In genomic region chr4:4791180-4791579, GRCm38 (mm10) we compare ENCODE assay signal across 9 mouse cellular contexts. TPM values are rescaled to one million over a fixed set of nuclear protein-coding genes. Genes with fewer than 3 reads are reported as not detected.
DNase-seq lines count a peak whose midpoint lies in the region; ATAC-seq and TF ChIP-seq lines count a peak whose summit lies in the region.
"Had no signal": no experiment of that assay in that cellular context is flagged by ENCODE, and none has a peak within 500 bp of the region (broad histone marks: within the 10 kb centered on the region; RNA-seq: fewer than 3 reads in every experiment).

No protein-coding gene starts in this region.

- H3K4me3 ChIP-seq in kidney, postnatal 0 days (replicated peaks; ENCODE audit: low read depth, low read length) = peak overlapping the region; percentile 99; the same call in 1 of the 2 replicates
- H3K4me3 ChIP-seq in forebrain, embryonic 13.5 days = peak overlapping the region; percentile 96
- H3K4me3 ChIP-seq in limb, embryonic 14.5 days (replicated peaks; ENCODE audit: low read length) = peak overlapping the region; percentile 96
- peak overlapping the region; percentile 91 for H3K4me3 ChIP-seq in neural tube, embryonic 15.5 days (replicated peaks)

- H3K9ac ChIP-seq in kidney, postnatal 0 days (ENCODE audit: low read depth, low read length) = no peak overlapping the region
- H3K9ac ChIP-seq in forebrain, embryonic 13.5 days = no peak overlapping the region; the same call in 1 of the 2 replicates
- no peak overlapping the region for H3K9ac ChIP-seq in limb, embryonic 14.5 days (ENCODE audit: low read depth, low read length, severe bottlenecking)
- no peak overlapping the region for H3K9ac ChIP-seq in neural tube, embryonic 15.5 days (replicated peaks)

- H3K27me3 ChIP-seq in kidney, postnatal 0 days (ENCODE audit: insufficient read depth, low read length) = no peaks in the 10 kb centered on the region
- no peaks in the 10 kb centered on the region for H3K27me3 ChIP-seq in forebrain, embryonic 13.5 days
- H3K27me3 ChIP-seq in limb, embryonic 14.5 days (ENCODE audit: control insufficient read depth, insufficient read depth, low read length) = no peaks in the 10 kb centered on the region
- no peaks in the 10 kb centered on the region for H3K27me3 ChIP-seq in neural tube, embryonic 15.5 days (replicated peaks)
- H3K27me3 ChIP-seq: Patski had no signal

- no peak overlapping the region for H3K27ac ChIP-seq in kidney, postnatal 0 days
- H3K27ac ChIP-seq in forebrain, embryonic 13.5 days = no peak overlapping the region
- H3K27ac ChIP-seq in limb, embryonic 14.5 days (replicated peaks; ENCODE audit: low read depth, low read length) = no peak overlapping the region
- H3K27ac ChIP-seq in neural tube, embryonic 15.5 days (replicated peaks) = no peak overlapping the region

- H3K36me3 ChIP-seq in kidney, postnatal 0 days (ENCODE audit: insufficient read depth, low read length) = no peaks in the 10 kb centered on the region
- H3K36me3 ChIP-seq in forebrain, embryonic 13.5 days (ENCODE audit: poor library complexity, severe bottlenecking) = peaks cover 21% of the 10 kb centered on the region
- H3K36me3 ChIP-seq in limb, embryonic 14.5 days (ENCODE audit: control insufficient read depth, insufficient read depth, low read length) = 0 out of 2 replicates have a peak, but pooled peaks cover 4% of the 10 kb centered on the region
- H3K36me3 ChIP-seq in neural tube, embryonic 15.5 days = peaks cover 8% of the 10 kb centered on the region; the same call in 1 of the 2 replicates

- H3K4me1 ChIP-seq in kidney, postnatal 0 days (replicated peaks; ENCODE audit: insufficient read depth, low read length) = 0 out of 2 replicates have a peak, but pooled peaks cover 2% of the 10 kb centered on the region
- peaks cover 18% of the 10 kb centered on the region for H3K4me1 ChIP-seq in forebrain, embryonic 13.5 days
- H3K4me1 ChIP-seq in limb, embryonic 14.5 days (ENCODE audit: control insufficient read depth, insufficient read depth, low read length) = peaks cover 12% of the 10 kb centered on the region; the same call in 1 of the 2 replicates
- H3K4me1 ChIP-seq in neural tube, embryonic 15.5 days = peaks cover 20% of the 10 kb centered on the region

- no peak for TF ChIP-seq POLR2A in limb, embryonic 14.5 days (IDR thresholded peaks at IDR 0.05; ENCODE audit: borderline replicate concordance, extremely low read depth, insufficient read depth, insufficient read length)

- no peak for DNase-seq in kidney, postnatal 0 days (ENCODE audit: low spot score)
- DNase-seq in kidney, postnatal 25 days = no peak
- no peak for DNase-seq in limb, embryonic 14.5 days (ENCODE audit: low spot score)
- DNase-seq in urinary bladder, adult 18-20 months (ENCODE audit: low spot score in 2 of 2) = no peak
- DNase-seq in frontal cortex, adult 2 months (ENCODE audit: extremely low spot score in 1 of 2, low spot score in 1 of 2) = no peak
- DNase-seq in right cerebral cortex, postnatal 25 days = no peak

- no peaks in the 10 kb centered on the region for H3K9me3 ChIP-seq in kidney, postnatal 0 days (replicated peaks; ENCODE audit: low read length)
- H3K9me3 ChIP-seq in forebrain, embryonic 13.5 days (replicated peaks) = peaks cover 8% of the 10 kb centered on the region
- H3K9me3 ChIP-seq in limb, embryonic 14.5 days (ENCODE audit: control insufficient read depth, low read length) = 0 out of 2 replicates have a peak, but pooled peaks cover 3% of the 10 kb centered on the region
- no peaks in the 10 kb centered on the region for H3K9me3 ChIP-seq in neural tube, embryonic 15.5 days (replicated peaks)

- TF ChIP-seq CTCF in kidney, postnatal 0 days (IDR thresholded peaks at IDR 0.05; ENCODE audit: low read depth) = no peak

- 92% methylated on average over 1 of the region's 1 CpGs for WGBS in kidney, postnatal 0 days
- WGBS in forebrain, embryonic 13.5 days = 96% methylated on average over 1 of the region's 1 CpGs
- 71% methylated on average over 1 of the region's 1 CpGs for WGBS in limb, embryonic 14.5 days
- 95% methylated on average over 1 of the region's 1 CpGs for WGBS in neural tube, embryonic 15.5 days

- H3K4me2 ChIP-seq in kidney, postnatal 0 days (ENCODE audit: low read length) = peak overlapping the region; percentile 62
- peak overlapping the region; percentile 79 for H3K4me2 ChIP-seq in forebrain, embryonic 13.5 days
- peak overlapping the region; percentile 74 for H3K4me2 ChIP-seq in limb, embryonic 14.5 days (replicated peaks; ENCODE audit: low read depth, low read length, severe bottlenecking)
- peak overlapping the region; percentile 71 for H3K4me2 ChIP-seq in neural tube, embryonic 15.5 days

- no peak for ATAC-seq in kidney, postnatal 0 days (replicated peaks; ENCODE audit: low FRiP score, low read depth)
- ATAC-seq in forebrain, embryonic 13.5 days = no peak
- ATAC-seq in limb, embryonic 14.5 days (ENCODE audit: low FRiP score, low read depth) = no peak
- ATAC-seq in neural tube, embryonic 15.5 days (ENCODE audit: low FRiP score) = no peak
- ATAC-seq: Patski had no signal

RNA-seq across cellular contexts. Expression of gene Impad1, which starts 2.0 kb away (rescaled TPM):
- 39.2 and 42.0 TPM in 2 replicates for polyA plus RNA-seq in kidney, postnatal 0 days (2015; fragmentation: Nextera tagmentation; extraction: Ambion mirVana)
- 39.4 and 43.3 TPM in 2 replicates for polyA plus RNA-seq in forebrain, embryonic 13.5 days (2015; fragmentation: Nextera tagmentation; extraction: Ambion mirVana)
- polyA plus RNA-seq in limb, embryonic 14.5 days (2012; rRNA removed) = 26.5 and 30.5 TPM in 2 replicates
- polyA plus RNA-seq in limb, embryonic 14.5 days (2014; fragmentation: Nextera tagmentation; extraction: Ambion mirVana) = 49.8 and 51.4 TPM in 2 replicates
- 37.8 and 39.5 TPM in 2 replicates for polyA plus RNA-seq in neural tube, embryonic 15.5 days (2015; fragmentation: Nextera tagmentation; extraction: Ambion mirVana)
- polyA plus RNA-seq in frontal cortex, adult 2 months (2012; rRNA removed) = 37.2 and 39.3 TPM in 2 replicates
